ENCODE assay signal across 8 mouse cellular contexts in genomic region chr16:48992437-48993230, GRCm38 (mm10). TPM values are rescaled to one million over a fixed set of nuclear protein-coding genes. Genes with fewer than 3 reads are reported as not detected.
DNase-seq lines count a peak whose midpoint lies in the region; ATAC-seq and TF ChIP-seq lines count a peak whose summit lies in the region.

No protein-coding gene starts in this region.

- peak; percentile 12 to 23 for DNase-seq in cerebellum, postnatal 10 days
- DNase-seq in cerebellum, postnatal 36 days = no peak
- DNase-seq in 3T3-L1 (ENCODE audit: low read depth, low spot score) = peak; percentile 58
- DNase-seq in layer of hippocampus, adult 11-12 months (ENCODE audit: low spot score) = no peak
- no peak for DNase-seq in right cerebral cortex, postnatal 36 days (ENCODE audit: low spot score in 2 of 2)

- H3K4me3 ChIP-seq in cortical plate, adult 2 months (ENCODE audit: insufficient read depth, low read length) = peak overlapping the region; percentile 59
- peak overlapping the region; percentile 81 for H3K4me3 ChIP-seq in hindbrain, embryonic 13.5 days
- H3K4me3 ChIP-seq in midbrain, embryonic 13.5 days (replicated peaks) = peak overlapping the region; percentile 88

- TF ChIP-seq POLR2A in cortical plate, adult 2 months (IDR thresholded peaks at IDR 0.05; ENCODE audit: extremely low read depth, insufficient read depth, low read length) = no peak

- peak overlapping the region; percentile 72 for H3K4me2 ChIP-seq in hindbrain, embryonic 13.5 days
- H3K4me2 ChIP-seq in midbrain, embryonic 13.5 days (replicated peaks) = peak overlapping the region; percentile 94

- no peak for TF ChIP-seq CTCF in cortical plate, adult 2 months (IDR thresholded peaks at IDR 0.05; ENCODE audit: extremely low read depth, insufficient read depth, low read length)

- no peaks in the 10 kb centered on the region for H3K27me3 ChIP-seq in hindbrain, embryonic 13.5 days
- H3K27me3 ChIP-seq in midbrain, embryonic 13.5 days = no peaks in the 10 kb centered on the region

- H3K4me1 ChIP-seq in cortical plate, adult 2 months (ENCODE audit: control insufficient read depth, insufficient read depth, low read length) = peaks cover 1% of the 10 kb centered on the region; the same call in 1 of the 2 replicates
- peaks cover 19% of the 10 kb centered on the region for H3K4me1 ChIP-seq in hindbrain, embryonic 13.5 days (replicated peaks)
- peaks cover 25% of the 10 kb centered on the region for H3K4me1 ChIP-seq in midbrain, embryonic 13.5 days (replicated peaks)

- no peak overlapping the region for H3K27ac ChIP-seq in cortical plate, adult 2 months (ENCODE audit: insufficient read depth, low read length)
- H3K27ac ChIP-seq in hindbrain, embryonic 13.5 days = no peak overlapping the region; the same call in 1 of the 2 replicates
- H3K27ac ChIP-seq in midbrain, embryonic 13.5 days = peak overlapping the region; percentile 96; the same call in 1 of the 2 replicates

- ATAC-seq in hindbrain, embryonic 13.5 days (ENCODE audit: low FRiP score) = no peak
- ATAC-seq in midbrain, embryonic 13.5 days = no peak

- 28% methylated on average over 10 of the region's 10 CpGs for WGBS in hindbrain, embryonic 13.5 days
- WGBS in midbrain, embryonic 13.5 days = 29% methylated on average over 10 of the region's 10 CpGs

- peaks cover 3% of the 10 kb centered on the region; the same call in 1 of the 2 replicates for H3K36me3 ChIP-seq in hindbrain, embryonic 13.5 days
- H3K36me3 ChIP-seq in midbrain, embryonic 13.5 days = 0 out of 2 replicates have a peak, but pooled peaks cover 2% of the 10 kb centered on the region

- H3K9ac ChIP-seq in hindbrain, embryonic 13.5 days = peak overlapping the region; percentile 97
- peak overlapping the region; percentile 98 for H3K9ac ChIP-seq in midbrain, embryonic 13.5 days (replicated peaks)

- no peaks in the 10 kb centered on the region for H3K9me3 ChIP-seq in hindbrain, embryonic 13.5 days
- no peaks in the 10 kb centered on the region for H3K9me3 ChIP-seq in midbrain, embryonic 13.5 days

RNA-seq across cellular contexts. Expression of gene Dzip3, which starts 1.3 kb away (rescaled TPM):
- 54.2 and 62.9 TPM in 2 replicates for polyA plus RNA-seq in cortical plate, adult 2 months (2012; rRNA removed)
- 50.4 and 51.7 TPM in 2 replicates for polyA plus RNA-seq in hindbrain, embryonic 13.5 days (2015; fragmentation: Nextera tagmentation; extraction: Ambion mirVana)
- polyA plus RNA-seq in midbrain, embryonic 13.5 days (2015; fragmentation: Nextera tagmentation; extraction: Ambion mirVana) = 50.8 and 52.9 TPM in 2 replicates

RNA-seq across cellular contexts. Expression of gene Cip2a, which starts 1.4 kb away (rescaled TPM):
- polyA plus RNA-seq in cortical plate, adult 2 months (2012; rRNA removed) = 1.9 and 2.1 TPM in 2 replicates
- 8.5 and 10.5 TPM in 2 replicates for polyA plus RNA-seq in hindbrain, embryonic 13.5 days (2015; fragmentation: Nextera tagmentation; extraction: Ambion mirVana)
- polyA plus RNA-seq in midbrain, embryonic 13.5 days (2015; fragmentation: Nextera tagmentation; extraction: Ambion mirVana) = 14.9 and 18.3 TPM in 2 replicates

Comparison
In these comparisons a context has a peak if more than half of its experiments do, and no peak if none do; other contexts are left out.
1. DNase-seq: peak in cerebellum, postnatal 10 days (2 of 2) and 3T3-L1 (single experiment); none in cerebellum, postnatal 36 days (0 of 2), layer of hippocampus, adult 11-12 months (single experiment) and right cerebral cortex, postnatal 36 days (0 of 2).
2. Peak in every context shown above with its lines, with median percentiles within 50 percentile points of each other: H3K4me3 ChIP-seq.